Mouse (Mus musculus) left cerebral cortex, adult 2 months (tissue): ENCODE measurements around the gene Slc25a13. TPM values are rescaled to one million over a fixed set of nuclear protein-coding genes. Genes with fewer than 3 reads are reported as not detected.
"Not testable (repeated sequence)": the region's sequence is repeated elsewhere in the genome, so short reads cannot be mapped to it uniquely, and the experiment has no call there.

Source experiments
- DNase-seq, 2 experiments: peaks; one replicate each; pipeline ENCODE4 v3.0.0; 2021 to 2022; ENCODE audit warnings: low spot score in 2 of 2, mixed read lengths in 1 of 2; ENCODE audit errors: extremely low spot score in 1 of 2
- H3K27ac ChIP-seq: fragments of 200-600 bp; 2 replicates; pipeline ENCODE4 v1.8.1; 2022
- H3K4me3 ChIP-seq: fragments of 200-600 bp; 2 replicates; pipeline ENCODE4 v1.8.1; 2022
- CTCF ChIP-seq: fragments of 200-600 bp; IDR thresholded peaks from 2 replicates; pipeline ENCODE4 v1.8.1; 2022; ENCODE audit warnings: antibody characterized with exemption, mild to moderate bottlenecking, moderate library complexity
- intact Hi-C: fragments of 180-260 bp; cut with DNase I; formaldehyde crosslinking; loops from one replicate; pipeline ENCODE4 v1.15.1; 2025
- total RNA-seq, 2 experiments: library from RNA; stranded (reverse); gene quantifications; 2 replicates each; pipeline ENCODE4 v1.2.3; 2021

Slc25a13 gene
- total RNA-seq, 2 experiments from 2014 or later: 2.7 to 2.9 TPM

- intact Hi-C loops: no loop called here
- no peak for TF ChIP-seq CTCF
- no peak for DNase-seq
- Histone ChIP-seq H3K4me3 (no peak overlapping the region), H3K27ac (no peak overlapping the region)
Observed at GRCm38 (mm10) chr6:6184921-6185734, 31.8 kb downstream of the Slc25a13 start.

GRCm38 (mm10) chr6:6183601-6184000, 33.4 kb downstream of the Slc25a13 start:
- TF ChIP-seq CTCF: no peak
- Histone ChIP-seq H3K27ac (no peak overlapping the region), H3K4me3 (no peak overlapping the region)
- DNase-seq: no peak
- intact Hi-C loops: no loop called here

- Histone ChIP-seq H3K4me3 (no peak overlapping the region), H3K27ac (no peak overlapping the region)
- intact Hi-C loops: no loop called here
- no peak for DNase-seq
- no peak for TF ChIP-seq CTCF
Observed at GRCm38 (mm10) chr6:6182191-6182590, 34.8 kb downstream of the Slc25a13 start.

- H3K4me3 ChIP-seq, H3K27ac ChIP-seq, intact Hi-C loops, DNase-seq: not testable (repeated sequence)
Observed at GRCm38 (mm10) chr6:6178341-6178740, 38.6 kb downstream of the Slc25a13 start.

- TF ChIP-seq CTCF: no peak
- intact Hi-C loops: no loop called here
- no peak for DNase-seq
- Histone ChIP-seq H3K4me3 (no peak overlapping the region), H3K27ac (no peak overlapping the region)
Observed at GRCm38 (mm10) chr6:6175350-6175971, 41.5 kb downstream of the Slc25a13 start.

GRCm38 (mm10) chr6:6173935-6174561, 42.9 kb downstream of the Slc25a13 start:
- no peak for TF ChIP-seq CTCF
- DNase-seq: no peak
- Histone ChIP-seq H3K4me3 (no peak overlapping the region), H3K27ac (no peak overlapping the region)
- intact Hi-C loops: no loop called here

- Histone ChIP-seq H3K4me3 (no peak overlapping the region), H3K27ac (no peak overlapping the region)
- DNase-seq: no peak
- intact Hi-C loops: no loop called here
- TF ChIP-seq CTCF: no peak
Observed at GRCm38 (mm10) chr6:6173166-6173934, 43.6 kb downstream of the Slc25a13 start.

GRCm38 (mm10) chr6:6168566-6169134, 48.3 kb downstream of the Slc25a13 start:
- TF ChIP-seq CTCF: no peak
- H3K4me3 ChIP-seq: no peak overlapping the region
- DNase-seq: no peak
- H3K27ac ChIP-seq: no peak overlapping the region
- intact Hi-C loops: no loop called here

GRCm38 (mm10) chr6:6167339-6168126, 49.4 kb downstream of the Slc25a13 start:
- intact Hi-C loops: no loop called here
- DNase-seq: no peak
- no peak for TF ChIP-seq CTCF
- Histone ChIP-seq H3K27ac (no peak overlapping the region), H3K4me3 (no peak overlapping the region)

- intact Hi-C loops: no loop called here
- Histone ChIP-seq H3K27ac (no peak overlapping the region), H3K4me3 (no peak overlapping the region)
- DNase-seq: no peak
- TF ChIP-seq CTCF: no peak
Observed at GRCm38 (mm10) chr6:6162993-6163623, 53.9 kb downstream of the Slc25a13 start.

GRCm38 (mm10) chr6:6162146-6162545, 54.8 kb downstream of the Slc25a13 start:
- Histone ChIP-seq H3K4me3 (no peak overlapping the region), H3K27ac (no peak overlapping the region)
- no peak for DNase-seq
- intact Hi-C loops: no loop called here
- no peak for TF ChIP-seq CTCF
